Mouse (Mus musculus): Measurements from ENCODE around the gene Zscan2.

Gene Zscan2

GRCm38 (mm10) chr7:80923165-80923564 is 62.4 kb downstream of the Zscan2 start:
- no peak for DNase-seq (ENCODE audit: low read depth, low spot score)

Measured in retina, adult 2 months (tissue).